In genomic region chrX:126777643-126778042, GRCm38 (mm10) we compare ENCODE assay signal across 34 mouse cellular contexts. TPM values are rescaled to one million over a fixed set of nuclear protein-coding genes. Genes with fewer than 3 reads are reported as not detected.
DNase-seq lines count a peak whose midpoint lies in the region; ATAC-seq and TF ChIP-seq lines count a peak whose summit lies in the region.
"Not testable (repeated sequence)": the region's sequence is repeated elsewhere in the genome, so short reads cannot be mapped to it uniquely, and the experiment has no call there.
"Had no signal": no experiment of that assay in that cellular context is flagged by ENCODE, and none has a peak within 500 bp of the region (broad histone marks: within the 10 kb centered on the region; RNA-seq: fewer than 3 reads in every experiment).

No protein-coding gene starts in this region.

- not testable (repeated sequence) for TF ChIP-seq CTCF in MEL (IDR thresholded peaks at IDR 0.05 in 2 of 3, conservative IDR thresholded peaks at IDR 0.05 in 1 of 3; ENCODE audit: control insufficient read depth in 1 of 3, insufficient read depth in 1 of 3, low read depth in 2 of 3, low read length in 3 of 3, poor library complexity in 1 of 3, severe bottlenecking in 1 of 3)

- not testable (repeated sequence) for ATAC-seq in midbrain, embryonic 11.5 days (ENCODE audit: low FRiP score)

- H3K4me3 ChIP-seq in MEL (ENCODE audit: control insufficient read depth in 1 of 2, insufficient read depth in 1 of 2, low read depth in 2 of 2, low read length in 2 of 2); midbrain, embryonic 11.5 days (ENCODE audit: low read depth, low read length): not testable (repeated sequence)

- H3K27ac ChIP-seq in MEL (ENCODE audit: control insufficient read depth, low read depth, low read length); midbrain, embryonic 11.5 days (ENCODE audit: low read depth, low read length): not testable (repeated sequence)

- H3K9me3 ChIP-seq in MEL (replicated peaks; ENCODE audit: insufficient read depth, low read length); midbrain, embryonic 11.5 days (ENCODE audit: control insufficient read depth, low read length): not testable (repeated sequence)

- not testable (repeated sequence) for TF ChIP-seq RAD21 in MEL (IDR thresholded peaks at IDR 0.05; ENCODE audit: low read depth, low read length)

- not testable (repeated sequence) for TF ChIP-seq EP300 in MEL (IDR thresholded peaks at IDR 0.05; ENCODE audit: low read depth in 1 of 2, low read length in 2 of 2)

- H3K4me2 ChIP-seq in midbrain, embryonic 11.5 days, result not testable (repeated sequence)

- not testable (repeated sequence) for TF ChIP-seq POLR2A in MEL (IDR thresholded peaks at IDR 0.05; ENCODE audit: control insufficient read depth in 1 of 2, insufficient read depth in 1 of 2, low read depth in 1 of 2, low read length in 2 of 2, poor library complexity in 1 of 2)

- peaks cover 0 to 23% of the 10 kb centered on the region in 2 experiments; a peak in 3 of 4 replicates for H3K27me3 ChIP-seq in MEL (ENCODE audit: control insufficient read depth in 1 of 2, insufficient read depth in 2 of 2, low read length in 2 of 2)
- not testable (repeated sequence) for H3K27me3 ChIP-seq in midbrain, embryonic 11.5 days (ENCODE audit: control insufficient read depth, insufficient read depth, low read length)

- not testable (repeated sequence) for H3K36me3 ChIP-seq in MEL (ENCODE audit: control insufficient read depth in 1 of 2, insufficient read depth in 2 of 2, low read length in 2 of 2); midbrain, embryonic 11.5 days (ENCODE audit: control insufficient read depth, insufficient read depth, low read length)

- 86% methylated on average over 5 of the region's 6 CpGs for WGBS in midbrain, embryonic 11.5 days

- not testable (repeated sequence) for H3K4me1 ChIP-seq in MEL (ENCODE audit: control insufficient read depth in 1 of 2, insufficient read depth in 2 of 2, low read length in 2 of 2); midbrain, embryonic 11.5 days (ENCODE audit: control insufficient read depth, insufficient read depth, low read length)

- not testable (repeated sequence) for H3K79me2 ChIP-seq in MEL (ENCODE audit: control insufficient read depth, insufficient read depth, low read length, poor library complexity)

- peak; percentile 63 for DNase-seq in MEL (ENCODE audit: low read depth, low spot score)
- DNase-seq in brain, adult 2 months (ENCODE audit: low read depth, low spot score), result peak; percentile 0
- DNase-seq in embryo, embryonic 11 days, result peak; percentile 1
- DNase-seq in gastrocnemius, adult 18-20 months (ENCODE audit: low spot score), result peak; percentile 2
- DNase-seq in hindlimb bud, embryonic 11.5 days (ENCODE audit: extremely low spot score, low read depth, low spot score), result peak; percentile 26
- peak; percentile 87 for DNase-seq in midbrain, embryonic 11.5 days (ENCODE audit: low spot score, missing footprints)
- peak; percentile 0 for DNase-seq in retina, postnatal 1 day

- not testable (repeated sequence) for H3K9ac ChIP-seq in MEL (ENCODE audit: control insufficient read depth, low read depth, low read length, poor library complexity, severe bottlenecking); midbrain, embryonic 11.5 days (ENCODE audit: low read length)

RNA-seq across cellular contexts. Expression of gene 4932411N23Rik, which starts 38.0 kb away (rescaled TPM):
- not detected in 2 replicates for total RNA-seq in MEL (2012; rRNA removed)
- polyA plus RNA-seq in MEL (2012; ENCODE audit: insufficient read depth in 1 of 2, insufficient read length in 2 of 2, low read depth in 1 of 2, low replicate concordance in 2 of 2, missing spikeins in 1 of 2), result not detected
- not detected for total RNA-seq in gastrocnemius, adult 18-20 months (2021)
- polyA plus RNA-seq in midbrain, embryonic 11.5 days (2014; fragmentation: Nextera tagmentation; extraction: Ambion mirVana), result not detected in 2 replicates
- total RNA-seq: adrenal gland, postnatal 14 days; forebrain, postnatal 0 days; gastrocnemius, postnatal 14 days; granulocyte monocyte progenitor cell, adult 5-6 weeks; heart, postnatal 25 days; layer of hippocampus, adult 2 months; layer of hippocampus, postnatal 14 days; left cerebral cortex, adult 2 months; left cerebral cortex, postnatal 25 days; liver, adult 2 months; megakaryocyte progenitor cell, adult 5-6 weeks had no signal
- polyA plus RNA-seq: C2C12; cortical plate, adult 2 months; embryonic facial prominence, embryonic 13.5 days; erythroblast, embryonic 14.5 days; forebrain, embryonic 11.5 days; forebrain, postnatal 0 days; heart, embryonic 10.5 days; heart, embryonic 15.5 days; hindbrain, embryonic 12.5 days; intestine, embryonic 14.5 days; kidney, embryonic 16.5 days; limb, embryonic 12.5 days; liver, adult 2 months; liver, embryonic 15.5 days; lung, embryonic 15.5 days; midbrain, embryonic 12.5 days; neural tube, embryonic 15.5 days; stomach, postnatal 0 days had no signal

Comparison
In these comparisons a context has a peak if more than half of its experiments do, and no peak if none do; other contexts are left out.
1. DNase-seq: peak in every context shown above with its lines; median percentile 87 in midbrain, embryonic 11.5 days; 63 in MEL; 26 in hindlimb bud, embryonic 11.5 days; 2 in gastrocnemius, adult 18-20 months; 1 in embryo, embryonic 11 days; 0 in brain, adult 2 months; 0 in retina, postnatal 1 day.